Mouse (Mus musculus): ENCODE results near the gene Mllt6. TPM values are rescaled to one million over a fixed set of nuclear protein-coding genes. Genes with fewer than 3 reads are reported as not detected.
"Not testable (repeated sequence)": the region's sequence is repeated elsewhere in the genome, so short reads cannot be mapped to it uniquely, and the experiment has no call there.

Gene Mllt6
- total RNA-seq (2021) = 10 to 100 TPM; 59.5 to 60.0 TPM
- long read RNA-seq, experiment 1, partial matches to known transcripts = 3 of 10 reads
- long read RNA-seq, experiment 1, other reads (novel, unspliced or antisense) = 7 of 10 reads
- long read RNA-seq, experiment 2, partial matches to known transcripts = 0 of 6 reads
- long read RNA-seq, experiment 2, other reads (novel, unspliced or antisense) = 6 of 6 reads

DNA sequence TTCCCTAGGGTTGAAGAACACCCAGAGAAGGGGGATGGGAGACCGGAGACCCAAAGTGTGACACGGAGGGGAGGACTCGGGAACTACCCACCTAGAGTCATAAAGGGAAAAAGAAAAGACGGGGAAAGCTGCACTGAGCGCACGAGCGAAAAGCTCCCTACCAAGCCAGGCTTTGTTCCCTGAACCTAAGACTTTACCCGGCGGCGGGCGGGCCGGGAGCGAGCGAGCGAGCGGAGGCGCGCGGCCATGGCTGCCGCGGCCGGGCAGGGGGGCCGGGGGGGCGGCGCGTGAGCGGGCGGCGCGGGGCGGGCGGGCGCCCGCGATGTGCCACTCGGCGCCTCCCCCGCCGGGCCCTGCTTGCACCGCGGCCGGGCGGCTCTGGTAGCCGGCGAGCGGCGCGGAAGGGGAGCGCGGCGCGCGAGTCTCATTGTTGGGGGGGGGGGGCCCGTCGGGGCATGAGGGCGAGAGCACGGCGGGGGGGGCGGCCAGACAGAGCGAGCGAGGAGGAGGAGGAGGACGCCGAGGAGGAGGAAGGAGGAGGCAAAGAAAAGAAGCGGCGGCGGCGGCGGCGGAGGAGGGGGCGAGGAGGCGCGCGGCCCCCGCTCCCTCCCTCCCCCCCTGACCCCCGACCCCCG is at the start of gene Mllt6:
Gene Mllt6, plus strand, starts transcription at position 522 of the 635 bp plus-strand sequence.
- DNase-seq = peak; percentile 87 to 88

DNA sequence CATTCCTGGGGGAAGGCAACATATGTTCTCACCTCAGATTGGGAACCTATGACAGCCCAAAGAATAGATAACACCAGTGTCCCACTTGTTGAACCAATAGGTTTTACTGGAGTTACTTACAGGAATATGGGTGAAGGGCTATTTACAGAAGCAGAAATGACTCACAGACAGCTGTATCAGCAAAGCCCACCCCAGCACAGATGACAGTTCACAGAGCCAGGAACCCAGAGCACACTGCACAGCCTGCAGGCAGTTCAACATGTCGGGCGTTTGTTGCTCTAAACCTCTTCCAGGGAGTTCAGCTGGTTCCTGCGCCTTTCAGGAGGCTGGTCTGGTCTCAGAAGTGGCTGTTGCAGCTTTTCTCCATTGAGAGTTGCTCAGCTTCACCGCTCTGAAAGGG is 47.9 kb upstream of the Mllt6 start:
- DNase-seq = no peak

DNA sequence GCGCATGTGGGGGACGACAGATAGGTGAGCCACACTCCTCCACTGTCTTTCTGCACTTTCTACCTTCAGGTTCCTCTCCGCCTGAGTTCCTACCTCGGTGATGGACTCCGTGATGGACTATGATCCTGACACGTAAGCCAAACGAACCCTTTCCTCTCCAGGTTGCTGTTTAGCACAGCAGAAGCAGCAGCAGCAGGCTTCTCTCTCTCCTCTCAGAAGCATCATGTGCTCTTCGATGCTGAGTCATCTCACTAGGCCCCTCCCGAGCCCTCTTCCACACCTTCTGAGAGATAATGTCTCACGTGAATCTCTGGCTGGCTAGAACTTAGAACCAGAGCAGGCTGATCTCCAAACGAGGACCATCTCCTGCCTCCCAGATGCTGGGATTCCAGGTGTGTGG is 44.8 kb upstream of the Mllt6 start:
- no peak for DNase-seq

DNA sequence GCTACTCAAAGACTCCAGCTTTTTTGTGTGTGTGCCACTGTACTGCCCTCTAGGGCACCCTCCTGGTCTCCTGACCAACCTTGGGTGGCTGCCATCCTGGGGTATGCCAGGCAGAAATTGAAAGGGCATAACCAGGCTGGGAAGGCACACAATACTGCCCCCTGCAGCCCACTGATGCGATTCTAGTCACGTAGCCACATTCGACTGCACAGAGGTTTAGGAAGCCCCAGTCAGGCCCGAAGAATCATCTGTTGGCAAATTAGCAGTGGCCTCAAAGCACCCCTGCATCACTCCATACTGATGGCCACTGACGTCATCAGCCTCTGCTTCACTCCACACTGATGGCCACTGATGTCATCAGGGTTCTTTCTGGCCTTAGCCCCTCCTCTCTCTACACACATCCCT is 43.8 kb upstream of the Mllt6 start:
- peak; percentile 52 to 58 for DNase-seq

DNA sequence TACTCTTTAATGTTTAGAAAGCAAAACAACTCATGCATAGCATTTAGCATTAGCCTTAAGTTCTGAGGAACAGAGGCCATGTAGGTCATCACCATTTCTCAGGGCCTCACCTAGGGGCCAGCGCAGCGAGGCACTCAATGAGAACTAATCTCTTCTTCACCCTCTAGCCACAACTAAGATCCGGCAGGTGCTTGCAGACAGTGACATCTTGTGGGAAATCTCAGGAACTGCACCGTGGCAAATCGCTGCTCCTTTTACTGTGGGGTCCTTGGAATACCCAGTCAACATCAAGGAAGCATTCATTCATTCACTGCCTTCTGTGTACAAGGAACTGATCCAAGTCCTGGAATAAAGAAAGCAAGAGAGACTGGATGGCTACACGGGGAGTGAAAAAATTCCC is 40.8 kb upstream of the Mllt6 start:
- DNase-seq = peak; percentile 59 to 84

DNA sequence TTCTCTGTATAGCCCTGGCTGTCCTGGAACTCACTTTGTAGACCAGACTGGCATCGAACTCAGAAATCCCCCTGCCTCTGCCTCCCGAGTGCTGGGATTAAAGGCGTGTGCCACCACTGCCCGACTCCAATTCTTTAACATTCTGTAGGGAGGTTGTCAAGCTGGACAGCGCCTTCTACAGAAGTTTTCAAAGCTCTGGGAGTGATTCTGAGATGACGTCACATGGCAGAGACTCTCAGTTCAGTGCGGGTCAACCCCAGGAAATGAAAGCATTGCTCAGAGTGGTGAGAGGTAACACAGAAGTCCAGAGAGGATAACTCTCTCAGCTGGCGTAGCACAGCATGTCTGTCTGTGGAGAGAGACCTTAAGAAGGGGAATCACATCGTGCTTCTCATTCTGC is 40.0 kb upstream of the Mllt6 start:
- no peak for DNase-seq

DNA sequence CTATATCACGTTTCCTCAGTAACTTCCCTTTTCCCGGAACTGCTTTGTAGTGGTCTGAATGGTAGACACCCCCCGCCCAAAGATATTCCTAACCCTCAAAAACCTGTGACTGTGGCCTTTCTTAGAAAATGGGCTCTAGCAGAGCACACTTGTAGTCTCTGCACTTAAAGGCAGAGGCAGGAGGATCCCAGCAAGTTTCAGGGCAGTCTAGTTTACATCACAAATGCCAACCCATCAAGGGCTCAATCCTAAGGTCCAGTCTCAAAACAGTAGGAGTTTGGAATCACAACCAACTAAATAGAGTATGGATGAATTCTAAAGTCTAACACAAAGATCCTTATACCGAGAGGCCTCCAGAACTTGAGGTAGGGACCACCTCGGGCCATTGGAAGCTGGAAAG is 37.7 kb upstream of the Mllt6 start:
- no peak for DNase-seq

DNA sequence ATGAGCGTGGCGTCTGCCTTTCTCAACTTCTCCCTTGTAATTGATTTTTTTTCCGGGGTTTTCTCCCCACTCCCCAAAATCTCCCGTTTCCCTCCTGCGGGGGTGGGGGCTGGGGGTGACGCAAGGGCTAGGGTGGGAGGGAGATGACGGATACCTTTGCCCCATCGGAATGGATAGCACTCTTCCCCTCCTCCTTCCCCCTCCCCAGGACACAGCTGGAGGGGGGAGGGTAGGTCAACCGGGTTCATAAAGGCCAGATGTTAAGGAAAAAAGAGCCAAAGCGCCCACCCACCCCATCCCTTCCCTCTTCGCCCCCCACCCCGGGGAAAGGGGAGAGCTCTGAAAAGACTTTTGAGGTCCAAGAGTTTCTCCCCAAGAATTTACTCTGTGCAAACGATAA is 36.8 kb upstream of the Mllt6 start:
- DNase-seq = no peak

DNA sequence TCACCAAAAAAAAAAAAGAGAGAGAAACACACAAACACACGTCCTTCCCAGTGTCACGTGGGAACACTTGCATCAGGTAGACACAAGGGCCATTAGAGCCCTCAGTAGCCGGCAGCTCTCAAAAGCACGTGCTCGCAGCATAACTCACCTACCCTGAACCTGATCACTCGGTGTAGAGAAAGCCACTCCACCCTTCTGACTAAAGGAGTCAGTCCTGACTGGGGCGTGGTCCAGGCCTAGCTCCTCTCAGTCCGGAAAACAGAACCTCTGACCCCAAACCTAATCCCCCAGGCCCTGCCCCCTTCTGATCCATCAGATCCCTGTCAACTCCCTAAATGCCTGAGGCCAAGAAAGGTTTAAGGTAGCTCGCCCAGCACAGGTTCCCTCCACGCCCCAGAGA is 36.4 kb upstream of the Mllt6 start:
- no peak for DNase-seq

DNA sequence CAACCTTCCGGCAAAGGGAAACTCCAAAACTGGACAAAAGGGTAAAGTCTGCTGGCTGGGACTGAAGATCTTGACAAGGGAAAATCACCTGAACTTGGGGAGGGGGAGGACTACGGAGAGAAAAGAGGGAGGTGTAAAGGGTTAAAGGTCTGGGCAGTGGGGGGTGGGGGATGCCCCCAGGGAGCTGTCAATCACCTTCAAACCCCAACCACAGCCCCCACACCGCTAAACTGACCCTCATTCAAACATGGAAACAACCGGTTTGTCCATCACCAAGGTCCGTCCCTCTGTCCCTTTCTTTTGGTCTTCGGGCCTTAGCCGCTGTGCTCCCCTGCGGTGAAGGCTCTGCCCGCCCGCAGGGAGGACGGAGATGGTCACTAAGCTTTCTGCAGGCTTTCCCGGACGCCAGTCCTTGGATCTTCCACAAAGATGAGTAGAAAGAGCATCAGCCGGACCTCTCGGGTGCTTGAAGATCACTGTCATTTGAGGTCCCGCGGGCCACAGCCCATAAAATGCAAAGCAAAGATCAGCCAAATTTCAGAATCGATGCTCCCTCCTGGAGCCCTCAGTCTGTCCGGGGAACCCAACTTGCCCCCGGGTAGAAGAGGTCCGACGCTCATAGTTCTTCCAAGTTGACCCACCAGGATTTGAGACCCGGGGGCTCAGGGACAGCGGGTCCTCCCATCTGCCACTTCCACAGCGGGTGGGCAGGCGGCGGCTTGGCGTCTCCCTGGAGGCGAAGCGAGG is 35.5 kb upstream of the Mllt6 start:
- DNase-seq = no peak

DNA sequence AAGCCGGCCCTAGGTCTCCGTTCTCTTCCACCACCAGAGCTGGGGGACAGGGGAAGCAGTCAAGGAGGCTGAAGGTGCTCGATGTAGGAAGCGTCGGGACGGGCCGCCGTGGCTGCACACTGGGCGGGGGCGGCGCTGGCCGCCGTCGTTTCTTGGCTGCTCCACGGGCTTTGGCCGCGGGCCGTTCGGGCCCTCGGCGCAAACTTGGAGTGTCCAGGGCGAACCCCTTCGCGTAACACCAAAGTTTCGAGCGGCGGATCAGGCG is 35.0 kb upstream of the Mllt6 start:
- DNase-seq = no peak

DNA sequence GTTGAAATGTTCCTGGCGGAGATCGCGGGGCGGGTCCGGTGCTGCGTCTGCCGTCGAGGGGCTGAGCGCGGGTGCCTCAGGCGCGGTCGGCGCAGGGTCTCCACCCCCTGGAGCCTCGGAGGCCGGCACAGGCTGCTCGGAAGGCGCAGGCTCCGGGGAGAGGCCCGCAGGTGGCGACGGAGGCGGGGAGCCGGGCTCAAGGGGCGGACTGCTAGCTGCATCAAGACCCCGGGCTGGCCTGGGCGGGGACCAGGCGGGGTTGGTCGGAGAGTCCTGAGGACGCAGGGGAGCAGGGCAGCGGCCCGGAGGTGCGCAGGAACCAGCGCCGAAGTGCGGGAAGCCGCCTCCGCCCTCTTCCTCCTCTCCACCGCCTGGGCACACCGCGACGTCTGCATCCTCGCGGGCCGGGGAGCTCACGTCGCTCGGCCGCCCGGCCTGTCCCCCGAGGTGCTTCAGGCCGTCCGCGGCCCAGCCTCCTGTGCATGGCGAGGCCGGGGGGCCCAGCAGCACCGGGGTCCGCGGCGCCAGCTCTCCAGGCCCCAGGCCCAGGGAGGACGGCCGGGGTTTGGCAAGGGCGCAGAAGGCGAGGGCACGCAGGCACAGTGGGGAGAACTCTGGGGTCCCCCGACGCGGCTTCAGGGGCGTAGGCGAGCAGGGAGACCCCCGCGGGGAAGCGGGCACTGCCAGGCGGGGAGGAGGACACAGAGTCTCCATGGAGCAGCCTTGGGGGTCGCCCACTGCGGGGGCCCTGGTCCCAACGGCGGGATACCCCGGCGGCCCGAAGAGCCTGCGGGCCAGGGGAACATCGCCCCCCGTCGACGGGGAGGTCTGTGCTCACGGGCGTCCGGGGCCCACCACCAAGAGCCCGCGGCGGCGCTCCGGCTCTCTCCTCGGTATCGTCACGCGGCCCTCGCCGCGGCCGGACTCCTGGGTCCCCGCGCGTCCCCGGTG is 34.4 kb upstream of the Mllt6 start:
- peak; percentile 14 to 32 for DNase-seq

DNA sequence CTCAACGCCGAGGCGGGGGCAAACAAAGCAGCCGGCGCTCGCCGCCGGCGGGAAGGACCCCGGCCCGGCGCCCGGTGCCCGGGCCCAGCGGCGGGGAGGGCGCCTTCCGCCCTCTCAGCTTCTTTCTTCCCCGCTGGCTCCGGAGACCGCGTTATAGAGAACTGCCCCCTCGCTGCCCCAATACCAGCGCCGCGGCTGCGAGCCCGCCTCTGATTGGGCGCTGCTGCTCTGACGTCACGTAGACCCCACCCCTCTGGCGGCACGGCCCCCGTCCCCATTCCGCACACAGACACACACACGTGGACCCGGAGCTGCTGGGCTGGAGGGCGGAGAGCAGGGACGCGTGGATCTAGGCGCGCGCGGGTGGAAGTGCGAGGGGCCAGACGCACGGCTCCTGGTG is 33.6 kb upstream of the Mllt6 start, which contains the start of gene Epop:
Gene Epop, minus strand, starts transcription at position 127 of the 400 bp plus-strand sequence.
- DNase-seq = peak; percentile 86 to 91

DNA sequence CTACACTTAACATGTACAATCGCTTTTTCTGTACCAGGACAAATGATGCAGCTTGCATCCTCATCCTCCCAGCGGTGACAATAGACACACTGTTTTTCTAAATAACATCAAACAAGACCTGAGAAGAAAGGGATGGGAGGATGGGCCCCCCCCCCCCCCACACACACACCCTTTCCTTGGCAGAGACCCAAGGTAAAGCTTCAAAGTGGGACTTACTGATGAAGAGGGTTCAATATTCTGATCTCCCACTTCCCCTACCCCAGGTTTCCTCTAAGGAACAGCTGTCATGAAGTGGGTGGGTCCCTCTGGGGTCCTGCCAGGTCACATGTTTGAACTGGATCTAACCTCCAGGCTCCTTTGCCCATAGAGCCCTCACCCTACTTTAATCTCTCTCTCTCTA is 32.2 kb upstream of the Mllt6 start:
- DNase-seq = no peak

DNA sequence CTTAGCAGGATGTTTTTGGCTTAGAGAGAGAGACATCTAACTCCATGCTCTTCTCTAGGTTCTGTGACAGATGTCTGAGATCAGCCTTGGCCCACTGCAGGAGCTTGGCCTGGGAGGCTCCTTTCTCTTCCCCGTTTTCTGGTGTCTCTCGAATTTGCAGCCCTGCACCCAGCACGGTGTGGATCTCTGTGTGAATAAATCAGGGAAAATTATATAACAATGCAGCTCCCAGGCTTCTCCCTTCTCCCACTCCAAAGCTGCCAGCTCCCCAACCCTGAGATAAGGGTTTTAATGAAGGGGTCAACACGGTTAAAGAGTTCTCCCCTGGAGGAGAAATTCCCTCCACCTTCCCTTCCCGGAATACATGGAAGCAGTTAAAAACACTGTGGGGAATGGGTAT is 31.7 kb upstream of the Mllt6 start:
- DNase-seq = no peak

DNA sequence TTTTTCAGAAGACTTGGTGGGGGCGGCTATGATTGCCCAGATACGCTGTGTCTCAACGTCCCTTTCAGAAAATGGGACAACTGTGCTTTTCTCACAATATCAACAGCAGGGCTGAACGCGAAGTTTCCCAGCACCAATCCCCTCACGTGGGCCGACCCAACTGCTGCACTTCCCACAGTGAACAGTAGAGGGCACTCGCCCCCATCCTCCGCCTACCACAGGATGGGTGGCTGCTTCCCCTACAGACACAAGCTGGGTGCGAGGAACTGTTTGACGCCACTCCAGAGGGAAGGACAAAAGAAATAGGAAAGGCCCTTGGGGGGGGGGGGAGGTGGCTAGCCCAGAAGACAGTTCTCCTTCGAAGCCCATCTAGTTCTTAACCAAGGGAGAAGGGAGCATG is 31.3 kb upstream of the Mllt6 start:
- peak; percentile 78 to 90 for DNase-seq

DNA sequence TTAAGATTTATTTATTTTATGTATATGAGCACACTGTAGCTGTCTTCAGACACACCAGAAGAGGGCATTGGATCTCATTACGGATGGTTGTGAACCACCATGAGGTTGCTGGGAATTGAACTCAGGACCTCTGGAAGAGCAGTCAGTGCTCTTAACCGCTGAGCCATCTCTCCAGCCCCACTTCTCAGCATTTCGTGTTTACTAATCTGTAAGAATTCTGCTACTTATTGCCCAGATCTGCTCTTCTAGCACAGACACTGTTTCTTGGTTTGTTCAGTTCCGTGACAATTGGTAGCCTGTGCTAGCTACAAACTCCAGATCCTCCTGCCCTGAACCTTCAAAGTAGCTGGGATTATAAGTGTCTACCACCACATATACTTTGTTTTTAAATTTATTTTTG is 30.8 kb upstream of the Mllt6 start:
- not testable (repeated sequence) for DNase-seq

DNA sequence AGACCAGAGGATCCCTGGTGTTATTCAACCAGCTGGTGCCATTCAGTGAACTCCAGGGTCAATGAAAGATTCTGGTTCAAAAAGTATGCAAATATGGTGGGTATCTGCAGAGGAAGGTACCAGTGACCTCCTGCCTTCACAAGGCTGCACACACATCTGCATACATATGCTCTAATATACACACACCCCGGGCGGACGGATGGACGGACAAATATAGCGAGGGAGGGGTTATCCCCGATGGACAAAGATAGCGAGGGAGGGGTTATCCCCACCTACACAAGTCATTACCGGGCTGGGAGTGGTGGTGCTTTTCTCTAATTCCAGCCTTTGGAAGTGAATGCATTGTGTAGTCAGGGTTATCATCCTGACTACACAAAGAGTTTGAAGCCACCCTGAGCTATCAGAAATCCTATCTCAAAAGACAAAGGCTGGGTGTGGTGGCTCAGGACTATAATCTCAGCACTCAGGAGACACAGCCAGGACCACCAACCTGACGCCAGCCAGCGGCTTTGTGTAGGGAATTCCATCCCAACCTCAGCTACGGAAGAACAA is 27.7 kb upstream of the Mllt6 start:
- no peak for DNase-seq

DNA sequence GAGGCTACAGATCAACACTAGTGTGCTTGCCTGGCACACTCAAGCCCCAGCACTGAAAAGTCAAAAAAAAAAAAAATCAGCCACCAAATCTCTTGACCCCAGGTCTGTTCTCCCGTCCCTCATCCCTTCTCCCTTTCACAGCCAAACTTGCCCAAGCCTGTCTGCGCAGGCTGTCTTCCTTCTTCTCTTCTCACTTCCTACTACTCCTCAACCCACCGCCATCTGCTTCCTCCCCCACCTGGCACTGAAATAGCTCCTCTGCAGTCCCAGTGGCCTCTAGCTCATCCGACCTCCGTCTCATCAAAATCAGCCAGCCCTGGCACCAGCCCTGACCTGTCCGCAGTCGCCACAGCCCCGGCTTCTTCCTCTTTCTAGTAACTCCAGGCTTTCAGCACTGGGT is 21.5 kb upstream of the Mllt6 start:
- DNase-seq = no peak

DNA sequence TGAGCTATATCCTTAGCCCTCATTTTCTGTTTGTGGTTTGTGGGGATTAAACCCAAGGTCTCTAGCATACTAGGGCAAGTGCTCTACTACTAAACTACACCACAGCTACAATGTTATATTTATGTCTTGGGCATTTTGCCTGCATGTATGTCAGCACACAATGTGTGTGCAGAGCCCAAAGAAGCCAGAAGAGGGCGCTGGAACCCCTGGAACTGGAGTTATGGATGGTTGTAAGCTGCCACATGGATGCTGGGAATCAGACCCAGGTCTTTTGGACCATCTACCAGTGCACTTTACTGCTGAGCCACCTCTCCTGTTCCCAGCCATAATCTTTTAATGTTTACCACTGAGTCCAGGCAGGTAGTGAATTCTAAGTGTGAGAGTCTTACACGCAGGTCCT is 20.5 kb upstream of the Mllt6 start:
- DNase-seq = no peak

DNA sequence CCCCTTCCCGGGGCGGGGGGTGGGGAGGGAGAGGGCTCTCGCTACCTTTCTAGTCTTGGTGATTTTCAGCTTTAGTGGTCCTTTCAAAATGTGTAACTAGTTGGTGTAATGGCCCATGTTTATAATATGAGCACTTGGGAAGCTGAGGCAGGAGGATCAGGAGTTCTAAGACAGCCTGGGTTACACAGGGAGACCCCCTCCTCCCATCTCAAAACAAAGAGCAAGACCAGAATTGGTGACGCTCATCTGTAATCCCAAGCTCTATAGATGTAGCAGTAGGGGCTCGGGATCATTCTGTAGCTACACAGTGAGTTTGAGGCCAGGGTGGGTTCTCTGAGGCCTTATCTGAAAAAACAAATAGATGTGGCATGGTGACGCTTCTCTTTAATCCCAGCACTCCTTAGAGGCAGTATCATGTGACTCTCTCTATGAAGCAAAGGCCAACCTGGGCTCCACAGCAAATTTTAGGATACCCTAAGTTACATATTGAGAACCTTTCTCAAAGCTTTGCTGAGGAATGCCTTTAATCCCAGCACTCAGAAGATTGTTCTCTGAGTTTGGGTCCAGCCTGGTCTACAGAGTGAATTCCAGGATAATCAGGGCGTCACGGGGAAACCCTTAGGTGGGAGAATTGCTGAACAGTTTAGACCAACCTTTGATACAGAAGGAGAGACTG is 19.7 kb upstream of the Mllt6 start:
- no peak for DNase-seq

DNA sequence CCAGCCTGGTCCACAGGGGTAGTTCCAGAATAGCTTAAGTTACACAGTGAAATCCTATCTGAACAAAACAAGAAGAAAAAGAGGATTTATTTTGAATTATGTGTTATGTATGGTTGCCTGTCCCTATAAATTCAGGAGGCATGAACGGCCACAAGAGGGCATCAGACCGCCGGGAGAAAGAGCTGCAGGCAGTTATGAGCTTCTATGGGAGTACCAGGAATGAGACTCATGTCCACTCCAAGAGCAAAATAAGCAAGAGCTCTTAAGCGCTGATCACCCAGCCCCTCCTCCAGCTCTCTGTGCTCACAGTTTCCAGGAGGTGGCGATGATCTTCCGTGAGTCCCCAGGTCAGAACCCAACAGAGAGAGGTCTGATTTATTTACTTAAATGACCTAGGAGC is 18.4 kb upstream of the Mllt6 start:
- peak; percentile 75 to 88 for DNase-seq
